Mouse (Mus musculus) lung, postnatal 36 days (tissue): Measurements from ENCODE around the gene Afmid.

Experiments used
- DNase-seq: peaks from one replicate; pipeline ENCODE4 v3.0.0; 2022; ENCODE audit warnings: mixed read lengths

The Afmid gene

GRCm38 (mm10) chr11:117882208-117882607 lies 56.5 kb downstream of the Afmid start:
- peak; percentile 75 for DNase-seq

- DNase-seq, result peak; percentile 55
Observed at GRCm38 (mm10) chr11:117886000-117886399, 60.3 kb downstream of the Afmid start.

GRCm38 (mm10) chr11:117888168-117888852 lies 62.6 kb downstream of the Afmid start:
- no peak for DNase-seq

- no peak for DNase-seq
Observed at GRCm38 (mm10) chr11:117888853-117889822, 63.4 kb downstream of the Afmid start.
